Mouse (Mus musculus): Measurements from ENCODE around the gene Asna1. TPM values are rescaled to one million over a fixed set of nuclear protein-coding genes. Genes with fewer than 3 reads are reported as not detected.

Gene Asna1
- polyA plus RNA-seq, 1 experiment: 266 TPM

- peak; percentile 75 for DNase-seq
- no peaks in the 10 kb centered on the region for H3K36me3 ChIP-seq (ENCODE audit: control insufficient read depth, insufficient read depth, low read length)
- H3K27ac ChIP-seq (ENCODE audit: insufficient read depth, low read depth, low read length): peak overlapping the region; percentile 80
- peaks cover 24% of the 10 kb centered on the region; the same call in 1 of the 2 replicates for H3K4me1 ChIP-seq (ENCODE audit: control insufficient read depth, insufficient read depth, low read length)
- 31% methylated on average over 7 of the region's 7 CpGs for WGBS
- TF ChIP-seq POLR2A (IDR thresholded peaks at IDR 0.05; ENCODE audit: low read depth, low read length): no peak
- TF ChIP-seq CTCF (conservative IDR thresholded peaks at IDR 0.05; ENCODE audit: insufficient read depth, insufficient read length, low read depth, low read length): peak; percentile 87
- H3K27me3 ChIP-seq (replicated peaks; ENCODE audit: control insufficient read depth, insufficient read depth, low read length): no peaks in the 10 kb centered on the region
- H3K4me3 ChIP-seq (ENCODE audit: insufficient read depth, low read depth, low read length): peak overlapping the region; percentile 43; the same call in 1 of the 2 replicates
These were observed 49.6 kb downstream of the Asna1 start for GRCm38 (mm10) chr8:84975434-84975833.

- DNase-seq: no peak
- H3K27ac ChIP-seq (ENCODE audit: insufficient read depth, low read depth, low read length): no peak overlapping the region
- no peak overlapping the region for H3K4me3 ChIP-seq (ENCODE audit: insufficient read depth, low read depth, low read length)
- peaks cover 26% of the 10 kb centered on the region; the same call in 1 of the 2 replicates for H3K4me1 ChIP-seq (ENCODE audit: control insufficient read depth, insufficient read depth, low read length)
- H3K27me3 ChIP-seq (replicated peaks; ENCODE audit: control insufficient read depth, insufficient read depth, low read length): no peaks in the 10 kb centered on the region
- no peaks in the 10 kb centered on the region for H3K36me3 ChIP-seq (ENCODE audit: control insufficient read depth, insufficient read depth, low read length)
- TF ChIP-seq CTCF (conservative IDR thresholded peaks at IDR 0.05; ENCODE audit: insufficient read depth, insufficient read length, low read depth, low read length) (no peak), POLR2A (IDR thresholded peaks at IDR 0.05; ENCODE audit: low read depth, low read length) (no peak)
- 72% methylated on average over 8 of the region's 8 CpGs for WGBS
These were observed 50.4 kb downstream of the Asna1 start for GRCm38 (mm10) chr8:84974543-84975142.

- no peak overlapping the region for H3K27ac ChIP-seq (ENCODE audit: insufficient read depth, low read depth, low read length)
- no peak for TF ChIP-seq POLR2A (IDR thresholded peaks at IDR 0.05; ENCODE audit: low read depth, low read length)
- peak; percentile 91 for TF ChIP-seq CTCF (conservative IDR thresholded peaks at IDR 0.05; ENCODE audit: insufficient read depth, insufficient read length, low read depth, low read length)
- no peaks in the 10 kb centered on the region for H3K27me3 ChIP-seq (replicated peaks; ENCODE audit: control insufficient read depth, insufficient read depth, low read length)
- no peaks in the 10 kb centered on the region for H3K36me3 ChIP-seq (ENCODE audit: control insufficient read depth, insufficient read depth, low read length)
- DNase-seq: peak; percentile 74
- peaks cover 20% of the 10 kb centered on the region; the same call in 1 of the 2 replicates for H3K4me1 ChIP-seq (ENCODE audit: control insufficient read depth, insufficient read depth, low read length)
- 44% methylated on average over 4 of the region's 4 CpGs for WGBS
- no peak overlapping the region for H3K4me3 ChIP-seq (ENCODE audit: insufficient read depth, low read depth, low read length)
These were observed 51.1 kb downstream of the Asna1 start for GRCm38 (mm10) chr8:84973803-84974542.

- Histone ChIP-seq H3K27ac (ENCODE audit: insufficient read depth, low read depth, low read length) (no peak overlapping the region), H3K27me3 (replicated peaks; ENCODE audit: control insufficient read depth, insufficient read depth, low read length) (no peaks in the 10 kb centered on the region), H3K4me3 (ENCODE audit: insufficient read depth, low read depth, low read length) (no peak overlapping the region), H3K4me1 (ENCODE audit: control insufficient read depth, insufficient read depth, low read length) (peaks cover 22% of the 10 kb centered on the region; the same call in 1 of the 2 replicates), H3K36me3 (ENCODE audit: control insufficient read depth, insufficient read depth, low read length) (no peaks in the 10 kb centered on the region)
- 76% methylated on average over 1 of the region's 1 CpGs for WGBS
- no peak for DNase-seq
- TF ChIP-seq CTCF (conservative IDR thresholded peaks at IDR 0.05; ENCODE audit: insufficient read depth, insufficient read length, low read depth, low read length) (no peak), POLR2A (IDR thresholded peaks at IDR 0.05; ENCODE audit: low read depth, low read length) (no peak)
These were observed 52.0 kb downstream of the Asna1 start for GRCm38 (mm10) chr8:84973079-84973478.

- TF ChIP-seq POLR2A (IDR thresholded peaks at IDR 0.05; ENCODE audit: low read depth, low read length) (no peak), CTCF (conservative IDR thresholded peaks at IDR 0.05; ENCODE audit: insufficient read depth, insufficient read length, low read depth, low read length) (no peak)
- WGBS: 73% methylated on average over 5 of the region's 5 CpGs
- H3K27me3 ChIP-seq (replicated peaks; ENCODE audit: control insufficient read depth, insufficient read depth, low read length): no peaks in the 10 kb centered on the region
- no peak for DNase-seq
- 0 out of 2 replicates have a peak overlapping the region, but pooled peaks have one; percentile 88 for H3K4me3 ChIP-seq (ENCODE audit: insufficient read depth, low read depth, low read length)
- peaks cover 26% of the 10 kb centered on the region for H3K4me1 ChIP-seq (ENCODE audit: control insufficient read depth, insufficient read depth, low read length)
- no peak overlapping the region for H3K27ac ChIP-seq (ENCODE audit: insufficient read depth, low read depth, low read length)
- no peaks in the 10 kb centered on the region for H3K36me3 ChIP-seq (ENCODE audit: control insufficient read depth, insufficient read depth, low read length)
These were observed 54.2 kb downstream of the Asna1 start for GRCm38 (mm10) chr8:84970913-84971312.

- WGBS: 6% methylated on average over 21 of the region's 21 CpGs
- Histone ChIP-seq H3K4me3 (ENCODE audit: insufficient read depth, low read depth, low read length) (peak overlapping the region; percentile 88), H3K4me1 (ENCODE audit: control insufficient read depth, insufficient read depth, low read length) (peaks cover 21% of the 10 kb centered on the region), H3K27me3 (replicated peaks; ENCODE audit: control insufficient read depth, insufficient read depth, low read length) (no peaks in the 10 kb centered on the region), H3K27ac (ENCODE audit: insufficient read depth, low read depth, low read length) (peak overlapping the region; percentile 82), H3K36me3 (ENCODE audit: control insufficient read depth, insufficient read depth, low read length) (no peaks in the 10 kb centered on the region)
- TF ChIP-seq POLR2A (IDR thresholded peaks at IDR 0.05; ENCODE audit: low read depth, low read length) (no peak), CTCF (conservative IDR thresholded peaks at IDR 0.05; ENCODE audit: insufficient read depth, insufficient read length, low read depth, low read length) (no peak)
- no peak for DNase-seq
These were observed 54.8 kb downstream of the Asna1 start for GRCm38 (mm10) chr8:84970135-84970790.
